Mouse (Mus musculus) thymus, adult 2 months (tissue): ENCODE data around the gene Gabrg3. TPM values are rescaled to one million over a fixed set of nuclear protein-coding genes. Genes with fewer than 3 reads are reported as not detected.

Source experiments
- DNase-seq: peaks from one replicate; pipeline ENCODE4 v3.0.0; 2021
- H3K27ac ChIP-seq: fragments of 200-500 bp; 2 replicates; pipeline ENCODE4 v1.5.1; 2012; ENCODE audit warnings: low read length, control low read depth; ENCODE audit not compliant: control insufficient read depth, insufficient read depth
- H3K27me3 ChIP-seq: fragments of 200-500 bp; 2 replicates; pipeline ENCODE4 v1.6.1; 2012; ENCODE audit warnings: mild to moderate bottlenecking, low read length, moderate library complexity, mixed read lengths; ENCODE audit not compliant: control insufficient read depth, insufficient read depth
- H3K36me3 ChIP-seq: fragments of 200-500 bp; 2 replicates; pipeline ENCODE4 v1.6.1; 2012; ENCODE audit warnings: mild to moderate bottlenecking, low read length, moderate library complexity; ENCODE audit not compliant: control insufficient read depth, insufficient read depth
- H3K4me1 ChIP-seq: fragments of 200-500 bp; replicated peaks from 2 replicates; pipeline ENCODE4 v1.6.1; 2012; ENCODE audit warnings: low read length; ENCODE audit not compliant: control insufficient read depth, insufficient read depth
- H3K4me3 ChIP-seq: fragments of 200-500 bp; 2 replicates; pipeline ENCODE4 v1.5.1; 2012; ENCODE audit warnings: mild to moderate bottlenecking, low read length, control low read depth, moderate library complexity; ENCODE audit not compliant: control insufficient read depth, insufficient read depth
- CTCF ChIP-seq: fragments of 200-500 bp; IDR thresholded peaks from 2 replicates; pipeline ENCODE4 v1.5.1; 2012; ENCODE audit warnings: mild to moderate bottlenecking, control low read depth, low read length, moderate library complexity, borderline replicate concordance; ENCODE audit not compliant: control insufficient read depth, poor library complexity, insufficient read depth; ENCODE audit errors: extremely low read depth
- POLR2A ChIP-seq: fragments of 200-500 bp; IDR thresholded peaks from 2 replicates; pipeline ENCODE4 v1.6.1; 2012; ENCODE audit warnings: mild to moderate bottlenecking, low read length, control low read depth, moderate library complexity; ENCODE audit not compliant: control insufficient read depth, poor library complexity, insufficient read depth; ENCODE audit errors: extremely low read depth
- WGBS: fragments of 180-500 bp; shearing (Covaris S2); methylation state at CpG from one replicate; pipeline ENCODE4 v1.1.7; 2018; 5-methylcytosine and 5-hydroxymethylcytosine counted together
- polyA plus RNA-seq: library from polyadenylated mRNA; depleted of rRNA; stranded (reverse); fragments of >200 nt; gene quantifications from 2 replicates; pipeline ENCODE4 v1.2.3, GENCODE M21; 2012

Gabrg3 gene
- polyA plus RNA-seq, 1 experiment: 0.15 TPM

DNA sequence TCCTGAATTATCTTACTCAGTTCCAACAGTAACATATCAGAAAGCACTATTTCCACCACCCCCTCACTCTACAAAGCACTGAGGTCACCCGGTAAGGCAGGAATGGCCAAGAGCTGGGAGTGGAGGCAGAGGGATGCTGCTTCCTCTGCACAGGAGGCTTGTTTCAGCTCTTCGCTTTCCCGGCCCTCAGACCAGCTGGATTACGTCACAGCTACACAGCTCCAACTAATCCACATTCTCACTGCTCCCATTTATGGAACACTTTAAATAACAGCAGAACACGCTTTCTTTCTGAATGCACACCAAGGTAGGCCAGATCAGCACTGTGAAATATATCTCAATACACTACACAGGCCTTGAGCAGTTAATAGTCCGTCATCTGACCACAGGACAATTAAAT, 23.2 kb downstream of the Gabrg3 start:
- no peak overlapping the region for H3K27ac ChIP-seq
- TF ChIP-seq POLR2A (no peak), CTCF (no peak)
- H3K27me3 ChIP-seq: no peaks in the 10 kb centered on the region
- DNase-seq: no peak
- WGBS: 92% methylated on average over 6 of the region's 6 CpGs
- no peaks in the 10 kb centered on the region for H3K4me1 ChIP-seq
- no peak overlapping the region for H3K4me3 ChIP-seq
- no peaks in the 10 kb centered on the region for H3K36me3 ChIP-seq

DNA sequence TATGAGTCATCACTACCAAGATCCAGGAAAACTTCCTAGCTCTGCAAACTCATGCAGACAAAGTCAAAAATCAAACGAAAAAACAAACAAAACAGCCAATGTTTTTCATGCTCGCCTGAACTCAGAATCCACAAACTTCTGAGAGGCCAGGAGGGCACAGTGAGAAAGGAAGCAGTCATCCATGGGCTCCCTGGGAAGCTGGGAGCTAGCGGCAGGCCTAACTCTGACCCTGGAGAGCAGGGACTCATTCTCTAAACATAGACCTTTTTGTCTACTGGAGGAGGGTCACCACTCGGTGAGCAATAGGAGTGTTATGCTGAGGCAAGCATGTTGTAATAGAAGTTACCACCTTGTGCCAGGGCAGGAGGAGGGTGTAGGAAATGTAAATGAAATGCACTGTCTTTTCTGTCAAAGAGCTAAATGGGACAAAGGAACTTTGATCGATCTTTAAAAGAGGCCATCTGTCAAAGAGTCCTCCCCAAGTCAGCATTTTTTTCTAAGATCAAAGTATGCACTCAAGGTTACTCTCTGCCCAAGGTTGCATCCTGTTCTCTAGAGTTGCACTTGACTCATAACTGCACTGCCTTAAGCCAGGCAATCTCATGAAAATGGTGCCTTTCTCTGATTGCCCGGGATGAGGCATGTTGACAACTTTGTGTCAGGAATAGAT, 29.0 kb downstream of the Gabrg3 start:
- Histone ChIP-seq H3K36me3 (no peaks in the 10 kb centered on the region), H3K27me3 (no peaks in the 10 kb centered on the region), H3K4me1 (no peaks in the 10 kb centered on the region), H3K4me3 (no peak overlapping the region), H3K27ac (no peak overlapping the region)
- 75% methylated on average over 6 of the region's 6 CpGs for WGBS
- TF ChIP-seq POLR2A (no peak), CTCF (no peak)
- DNase-seq: no peak

DNA sequence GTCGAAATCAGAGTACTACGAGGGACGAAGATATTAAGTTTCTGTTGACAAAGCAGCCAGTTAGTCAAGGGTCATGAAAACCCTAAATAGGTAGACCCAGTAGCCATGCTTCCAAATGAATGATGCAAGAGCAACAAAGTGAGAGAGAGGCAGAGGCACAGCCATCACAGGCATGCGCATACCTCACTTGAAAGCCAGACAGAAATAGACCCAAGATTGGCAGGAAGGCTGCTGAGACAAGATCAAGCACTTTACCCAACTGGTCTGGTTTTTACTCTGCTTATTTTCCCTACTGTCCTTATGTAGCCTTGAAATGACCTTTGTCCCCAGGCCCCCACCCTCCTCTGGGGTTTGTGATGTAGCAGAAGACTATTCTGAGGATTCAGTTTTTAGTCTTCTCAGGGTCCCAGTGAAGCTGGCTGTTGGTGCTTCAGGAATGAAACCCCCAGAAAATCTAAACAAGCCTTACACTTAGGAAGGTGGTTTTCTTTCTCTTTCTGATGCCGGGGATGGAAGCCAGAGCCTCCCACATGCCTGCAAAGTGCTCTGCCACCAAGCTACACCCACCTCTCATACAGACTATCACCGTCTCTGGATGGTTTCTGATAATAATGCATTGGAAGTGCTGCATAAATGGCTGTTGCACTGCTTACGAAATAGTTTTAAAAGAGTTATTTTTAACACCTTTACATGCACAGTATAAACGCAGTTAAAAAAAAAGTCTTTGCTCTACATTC, 30.3 kb downstream of the Gabrg3 start:
- no peak overlapping the region for H3K27ac ChIP-seq
- DNase-seq: no peak
- 88% methylated on average over 8 of the region's 8 CpGs for WGBS
- TF ChIP-seq POLR2A (no peak), CTCF (no peak)
- no peak overlapping the region for H3K4me3 ChIP-seq
- H3K27me3 ChIP-seq: no peaks in the 10 kb centered on the region
- H3K4me1 ChIP-seq: no peaks in the 10 kb centered on the region
- no peaks in the 10 kb centered on the region for H3K36me3 ChIP-seq

DNA sequence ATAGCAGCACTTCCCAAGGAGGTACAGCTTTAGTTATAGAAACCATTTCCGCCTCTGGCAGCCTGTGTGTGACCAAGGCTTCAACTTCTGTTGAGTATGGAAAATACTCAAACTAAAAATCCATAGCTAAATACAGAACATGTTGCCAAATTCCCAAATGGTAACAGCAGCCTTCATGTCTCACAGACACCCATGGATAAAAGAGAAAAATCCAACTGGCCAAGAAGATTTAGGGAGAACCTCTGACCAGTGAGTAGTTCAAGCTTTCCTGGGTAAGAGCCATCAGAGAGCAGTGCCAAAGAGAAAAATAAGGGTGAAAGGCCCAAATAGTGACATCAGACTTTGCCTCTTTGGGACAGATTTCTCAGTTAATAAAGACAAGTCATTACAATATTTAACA, 38.2 kb downstream of the Gabrg3 start:
- no peak for DNase-seq
- TF ChIP-seq POLR2A (no peak), CTCF (no peak)
- H3K36me3 ChIP-seq: no peaks in the 10 kb centered on the region
- no peaks in the 10 kb centered on the region for H3K27me3 ChIP-seq
- WGBS: 78% methylated on average over 1 of the region's 1 CpGs
- H3K4me3 ChIP-seq: no peak overlapping the region
- no peak overlapping the region for H3K27ac ChIP-seq
- H3K4me1 ChIP-seq: no peaks in the 10 kb centered on the region

DNA sequence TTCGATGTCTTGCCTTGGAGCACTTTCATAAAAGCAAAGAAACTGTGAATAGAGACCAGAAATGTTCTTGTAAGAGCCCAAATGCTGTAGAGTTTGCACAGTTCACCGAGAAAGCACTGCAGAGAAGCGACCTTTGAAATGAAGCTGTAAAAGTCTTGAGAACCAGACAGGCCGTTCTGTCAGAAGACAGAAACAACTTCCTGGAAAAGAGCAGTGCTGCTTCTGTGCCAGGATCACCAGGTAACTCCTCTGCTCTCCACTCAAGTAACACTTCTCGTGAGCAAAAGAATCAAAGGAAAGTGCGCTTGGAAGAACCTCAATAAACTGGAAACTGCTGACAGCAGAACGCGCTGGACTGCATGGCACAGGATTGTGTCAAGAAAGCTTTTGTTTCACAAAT, 45.1 kb downstream of the Gabrg3 start:
- Histone ChIP-seq H3K4me3 (no peak overlapping the region), H3K27ac (no peak overlapping the region), H3K4me1 (no peaks in the 10 kb centered on the region), H3K36me3 (no peaks in the 10 kb centered on the region), H3K27me3 (no peaks in the 10 kb centered on the region)
- 75% methylated on average over 8 of the region's 8 CpGs for WGBS
- DNase-seq: no peak
- no peak for TF ChIP-seq POLR2A
- TF ChIP-seq CTCF: no peak

DNA sequence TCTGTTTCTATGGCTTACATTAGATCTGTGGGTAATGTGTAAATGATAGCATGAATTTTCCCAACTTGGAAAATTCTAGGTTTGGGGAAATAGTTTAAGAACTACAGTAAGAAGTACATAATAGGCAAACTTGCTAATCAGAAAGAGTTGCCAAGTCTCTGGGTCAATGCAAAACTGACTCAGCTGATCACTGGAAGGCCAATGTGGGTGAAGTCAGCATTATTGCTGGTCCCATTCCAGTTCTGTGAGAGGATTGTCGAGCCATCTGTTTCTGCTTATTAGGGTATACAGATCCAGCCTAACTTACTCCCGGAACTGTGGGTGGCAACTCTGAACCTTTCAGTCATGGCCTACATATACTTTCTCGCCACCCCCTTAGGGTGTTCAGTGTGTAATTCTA, 55.8 kb downstream of the Gabrg3 start:
- DNase-seq: no peak
- H3K4me1 ChIP-seq: no peaks in the 10 kb centered on the region
- no peaks in the 10 kb centered on the region for H3K27me3 ChIP-seq
- H3K4me3 ChIP-seq: no peak overlapping the region
- H3K27ac ChIP-seq: no peak overlapping the region
- 89% methylated on average over 3 of the region's 3 CpGs for WGBS
- no peaks in the 10 kb centered on the region for H3K36me3 ChIP-seq
- TF ChIP-seq CTCF (no peak), POLR2A (no peak)
